In genomic region chr9:62137259-62137658, GRCm38 (mm10) we compare ENCODE assay signal across 8 mouse cellular contexts. TPM values are rescaled to one million over a fixed set of nuclear protein-coding genes. Genes with fewer than 3 reads are reported as not detected.
DNase-seq lines count a peak whose midpoint lies in the region; ATAC-seq and TF ChIP-seq lines count a peak whose summit lies in the region.

No protein-coding gene starts in this region.

- H3K27me3 ChIP-seq in hindbrain, embryonic 14.5 days (ENCODE audit: control insufficient read depth, insufficient read depth, low read length) = no peaks in the 10 kb centered on the region
- no peaks in the 10 kb centered on the region for H3K27me3 ChIP-seq in liver, postnatal 0 days (ENCODE audit: insufficient read depth, low read length)

- H3K4me3 ChIP-seq in hindbrain, embryonic 14.5 days (replicated peaks; ENCODE audit: low read length) = no peak overlapping the region
- no peak overlapping the region for H3K4me3 ChIP-seq in liver, postnatal 0 days (ENCODE audit: low read depth, low read length)

- H3K4me1 ChIP-seq in hindbrain, embryonic 14.5 days (replicated peaks; ENCODE audit: control insufficient read depth, insufficient read depth, low read length) = peaks cover 29% of the 10 kb centered on the region
- H3K4me1 ChIP-seq in liver, postnatal 0 days (ENCODE audit: insufficient read depth) = no peaks in the 10 kb centered on the region

- H3K9me3 ChIP-seq in hindbrain, embryonic 14.5 days (ENCODE audit: control insufficient read depth, low read length) = no peaks in the 10 kb centered on the region
- no peaks in the 10 kb centered on the region for H3K9me3 ChIP-seq in liver, postnatal 0 days (ENCODE audit: low read length)

- peak; percentile 44 for DNase-seq in embryo, embryonic 10 days (ENCODE audit: low spot score)
- no peak for DNase-seq in embryo, embryonic 9.5 days (ENCODE audit: extremely low spot score)
- DNase-seq in urinary bladder, postnatal 25 days (ENCODE audit: low spot score) = peak; percentile 28
- no peak for DNase-seq in urinary bladder, postnatal 10 days (ENCODE audit: low spot score)
- peak; percentile 66 for DNase-seq in hindbrain, embryonic 14.5 days (ENCODE audit: low spot score)
- DNase-seq in liver, postnatal 0 days = peak; percentile 26
- DNase-seq in right cerebral cortex, postnatal 10 days (ENCODE audit: low spot score in 2 of 2) = peak; percentile 76 to 77
- no peak for DNase-seq in spleen, postnatal 4 days (ENCODE audit: low spot score in 2 of 2)

- H3K4me2 ChIP-seq in hindbrain, embryonic 14.5 days (replicated peaks) = no peak overlapping the region
- no peak overlapping the region for H3K4me2 ChIP-seq in liver, postnatal 0 days (ENCODE audit: low read depth, low read length)

- no peak for TF ChIP-seq EP300 in liver, postnatal 0 days (IDR thresholded peaks at IDR 0.05; ENCODE audit: low read depth)

- H3K36me3 ChIP-seq in hindbrain, embryonic 14.5 days (replicated peaks; ENCODE audit: control insufficient read depth, insufficient read depth) = no peaks in the 10 kb centered on the region
- H3K36me3 ChIP-seq in liver, postnatal 0 days (replicated peaks; ENCODE audit: insufficient read depth, low read length) = no peaks in the 10 kb centered on the region

- ATAC-seq in hindbrain, embryonic 14.5 days (ENCODE audit: low FRiP score) = peak; percentile 65; the same call in 1 of the 2 replicates
- no peak for ATAC-seq in liver, postnatal 0 days

- no peak for TF ChIP-seq CTCF in liver, postnatal 0 days (IDR thresholded peaks at IDR 0.05; ENCODE audit: low read depth)

- H3K9ac ChIP-seq in hindbrain, embryonic 14.5 days = 0 out of 2 replicates have a peak overlapping the region, but pooled peaks have one; percentile 1
- no peak overlapping the region for H3K9ac ChIP-seq in liver, postnatal 0 days (replicated peaks)

- H3K27ac ChIP-seq in hindbrain, embryonic 14.5 days = peak overlapping the region; percentile 72
- H3K27ac ChIP-seq in liver, postnatal 0 days (ENCODE audit: low read depth) = no peak overlapping the region

- 23% methylated on average over 8 of the region's 8 CpGs for WGBS in hindbrain, embryonic 14.5 days
- WGBS in liver, postnatal 0 days (ENCODE audit: insufficient replicate concordance) = 37% methylated on average over 8 of the region's 8 CpGs

RNA-seq across cellular contexts. Expression of gene Glce, which starts 14.8 kb away (rescaled TPM):
- 23.5 and 27.5 TPM in 2 replicates for polyA plus RNA-seq in hindbrain, embryonic 14.5 days (2014; fragmentation: Nextera tagmentation; extraction: Ambion mirVana)
- 4.6 and 5.4 TPM in 2 replicates for polyA plus RNA-seq in liver, postnatal 0 days (2015; fragmentation: Nextera tagmentation; extraction: Ambion mirVana)

Comparison
In these comparisons a context has a peak if more than half of its experiments do, and no peak if none do; other contexts are left out.
1. DNase-seq: peak in embryo, embryonic 10 days (single experiment), urinary bladder, postnatal 25 days (single experiment), hindbrain, embryonic 14.5 days (single experiment), liver, postnatal 0 days (single experiment) and right cerebral cortex, postnatal 10 days (2 of 2); none in embryo, embryonic 9.5 days (single experiment), urinary bladder, postnatal 10 days (single experiment) and spleen, postnatal 4 days (0 of 2).